Mouse (Mus musculus): ENCODE results near the gene Garnl3. TPM values are rescaled to one million over a fixed set of nuclear protein-coding genes. Genes with fewer than 3 reads are reported as not detected.
A peak's percentile ranks its signal among the peaks of the same experiment; 100 is the strongest.

Garnl3 gene
- polyA plus RNA-seq, 1 experiment from 2014 or later, result 11.1 TPM

GRCm38 (mm10) chr2:33134766-33135490 lies 3.5 kb upstream of the Garnl3 start:
- no peak for ATAC-seq (ENCODE audit: insufficient read depth)
- no peaks in the 10 kb centered on the region for H3K4me1 ChIP-seq (ENCODE audit: insufficient read depth)
- 65% methylated on average over 7 of the region's 7 CpGs for WGBS

GRCm38 (mm10) chr2:33132306-33132705 lies 852 bp upstream of the Garnl3 start:
- Histone ChIP-seq H3K4me3 (ENCODE audit: low read depth, low read length) (no peak overlapping the region), H3K27me3 (ENCODE audit: insufficient read depth, low read length) (peaks cover 15% of the 10 kb centered on the region; the same call in 1 of the 2 replicates), H3K4me2 (no peak overlapping the region; the same call in 1 of the 2 replicates), H3K9me3 (ENCODE audit: low read depth, low read length) (no peaks in the 10 kb centered on the region), H3K9ac (no peak overlapping the region), H3K36me3 (ENCODE audit: insufficient read depth) (no peaks in the 10 kb centered on the region), H3K27ac (ENCODE audit: low read depth) (no peak overlapping the region), H3K4me1 (ENCODE audit: insufficient read depth) (no peaks in the 10 kb centered on the region)
- no peak for DNase-seq
- WGBS, result 8% methylated on average over 7 of the region's 7 CpGs
- no peak for TF ChIP-seq CTCF (IDR thresholded peaks at IDR 0.05; ENCODE audit: low read depth)
- no peak for ATAC-seq (ENCODE audit: insufficient read depth)

More at GRCm38 (mm10) chr2:33134766-33135490, 3.5 kb upstream of the Garnl3 start:
- no peak for DNase-seq
- Histone ChIP-seq H3K27me3 (ENCODE audit: insufficient read depth, low read length) (peaks cover 11% of the 10 kb centered on the region; the same call in 1 of the 2 replicates), H3K4me2 (no peak overlapping the region), H3K36me3 (ENCODE audit: insufficient read depth) (no peaks in the 10 kb centered on the region), H3K9ac (no peak overlapping the region), H3K4me3 (ENCODE audit: low read depth, low read length) (no peak overlapping the region), H3K27ac (ENCODE audit: low read depth) (no peak overlapping the region), H3K9me3 (ENCODE audit: low read depth, low read length) (no peaks in the 10 kb centered on the region)
- no peak for TF ChIP-seq CTCF (IDR thresholded peaks at IDR 0.05; ENCODE audit: low read depth)

- peak; percentile 99 for DNase-seq
- under 1% methylated on average over 54 of the region's 55 CpGs for WGBS
- Histone ChIP-seq H3K9ac (peak overlapping the region; percentile 65), H3K36me3 (ENCODE audit: insufficient read depth) (no peaks in the 10 kb centered on the region), H3K4me3 (ENCODE audit: low read depth, low read length) (peak overlapping the region; percentile 65), H3K4me1 (ENCODE audit: insufficient read depth) (no peaks in the 10 kb centered on the region), H3K27me3 (ENCODE audit: insufficient read depth, low read length) (peaks cover 15% of the 10 kb centered on the region; the same call in 1 of the 2 replicates), H3K4me2 (peak overlapping the region; percentile 97), H3K9me3 (ENCODE audit: low read depth, low read length) (no peaks in the 10 kb centered on the region), H3K27ac (ENCODE audit: low read depth) (no peak overlapping the region)
- ATAC-seq (ENCODE audit: insufficient read depth), result peak; percentile 92
- TF ChIP-seq CTCF (IDR thresholded peaks at IDR 0.05; ENCODE audit: low read depth), result no peak
These were observed 649 bp downstream of the Garnl3 start for GRCm38 (mm10) chr2:33130526-33131483.

GRCm38 (mm10) chr2:33130141-33130525 lies 1.3 kb downstream of the Garnl3 start:
- H3K27me3 ChIP-seq (ENCODE audit: insufficient read depth, low read length), result peaks cover 15% of the 10 kb centered on the region; the same call in 1 of the 2 replicates
- H3K36me3 ChIP-seq (ENCODE audit: insufficient read depth), result no peaks in the 10 kb centered on the region
- TF ChIP-seq CTCF (IDR thresholded peaks at IDR 0.05; ENCODE audit: low read depth), result peak; percentile 45
- H3K27ac ChIP-seq (ENCODE audit: low read depth), result peak overlapping the region; percentile 46; the same call in 1 of the 2 replicates
- no peaks in the 10 kb centered on the region for H3K4me1 ChIP-seq (ENCODE audit: insufficient read depth)
- no peaks in the 10 kb centered on the region for H3K9me3 ChIP-seq (ENCODE audit: low read depth, low read length)
- H3K9ac ChIP-seq, result peak overlapping the region; percentile 65
- H3K4me3 ChIP-seq (ENCODE audit: low read depth, low read length), result peak overlapping the region; percentile 65
- no peak; the same call in 1 of the 2 replicates for ATAC-seq (ENCODE audit: insufficient read depth)
- DNase-seq, result no peak
- H3K4me2 ChIP-seq, result peak overlapping the region; percentile 97
- under 1% methylated on average over 28 of the region's 33 CpGs for WGBS

GRCm38 (mm10) chr2:33129696-33130095 lies 1.8 kb downstream of the Garnl3 start:
- TF ChIP-seq CTCF (IDR thresholded peaks at IDR 0.05; ENCODE audit: low read depth), result no peak
- H3K9me3 ChIP-seq (ENCODE audit: low read depth, low read length), result no peaks in the 10 kb centered on the region
- H3K9ac ChIP-seq, result peak overlapping the region; percentile 65
- 1% methylated on average over 10 of the region's 10 CpGs for WGBS
- ATAC-seq (ENCODE audit: insufficient read depth) (no peak), DNase-seq (peak; percentile 37)
- peaks cover 15% of the 10 kb centered on the region; the same call in 1 of the 2 replicates for H3K27me3 ChIP-seq (ENCODE audit: insufficient read depth, low read length)
- no peaks in the 10 kb centered on the region for H3K36me3 ChIP-seq (ENCODE audit: insufficient read depth)
- H3K27ac ChIP-seq (ENCODE audit: low read depth), result peak overlapping the region; percentile 46; the same call in 1 of the 2 replicates
- no peaks in the 10 kb centered on the region for H3K4me1 ChIP-seq (ENCODE audit: insufficient read depth)
- H3K4me3 ChIP-seq (ENCODE audit: low read depth, low read length), result peak overlapping the region; percentile 65
- peak overlapping the region; percentile 97 for H3K4me2 ChIP-seq

- Histone ChIP-seq H3K4me2 (no peak overlapping the region), H3K27me3 (ENCODE audit: insufficient read depth, low read length) (peaks cover 15% of the 10 kb centered on the region; the same call in 1 of the 2 replicates), H3K27ac (ENCODE audit: low read depth) (no peak overlapping the region), H3K4me3 (ENCODE audit: low read depth, low read length) (no peak overlapping the region), H3K36me3 (ENCODE audit: insufficient read depth) (no peaks in the 10 kb centered on the region), H3K4me1 (ENCODE audit: insufficient read depth) (no peaks in the 10 kb centered on the region), H3K9ac (no peak overlapping the region), H3K9me3 (ENCODE audit: low read depth, low read length) (no peaks in the 10 kb centered on the region)
- 66% methylated on average over 2 of the region's 2 CpGs for WGBS
- DNase-seq, result no peak
- no peak for TF ChIP-seq CTCF (IDR thresholded peaks at IDR 0.05; ENCODE audit: low read depth)
- no peak for ATAC-seq (ENCODE audit: insufficient read depth)
These were observed 2.4 kb downstream of the Garnl3 start for GRCm38 (mm10) chr2:33129005-33129404.

Data from lung, embryonic 14.5 days (tissue).